Mouse (Mus musculus): ENCODE data around the gene 4933427I04Rik. TPM values are rescaled to one million over a fixed set of nuclear protein-coding genes. Genes with fewer than 3 reads are reported as not detected.

Gene 4933427I04Rik
- 0.17 TPM in 1 of 2 replicates, not detected in the other for polyA plus RNA-seq (2015; fragmentation: Nextera tagmentation; extraction: Ambion mirVana)

DNA sequence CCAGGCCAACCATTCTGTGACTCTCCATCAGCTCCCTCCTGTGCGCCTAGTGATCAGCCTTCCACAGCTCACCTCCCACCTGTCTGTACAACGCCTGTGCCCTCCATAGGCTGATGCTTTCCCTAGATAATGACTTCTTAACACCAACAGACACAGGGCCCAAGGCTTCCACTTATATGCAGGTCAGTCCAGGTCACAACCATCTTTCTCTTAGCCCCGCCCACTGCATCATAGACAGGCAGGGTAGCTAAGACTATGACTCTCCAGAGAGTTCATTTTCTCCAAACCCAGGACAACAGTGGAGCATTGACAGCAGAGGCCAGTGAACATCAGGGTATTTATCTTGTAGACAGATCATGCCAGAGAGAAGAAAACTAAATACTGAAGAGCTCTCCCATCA is at the start of gene 4933427I04Rik:
Gene 4933427I04Rik, plus strand, starts transcription at position 301 of the 400 bp plus-strand sequence.
- Histone ChIP-seq H3K27ac (no peak within 1 kb of the TSS), H3K9ac (no peak within 1 kb of the TSS), H3K4me1 (no peaks in the 10 kb centered on the region), H3K9me3 (replicated peaks) (no peaks in the 10 kb centered on the region), H3K27me3 (no peaks in the 10 kb centered on the region), H3K4me3 (replicated peaks) (no peak within 1 kb of the TSS), H3K4me2 (no peak within 1 kb of the TSS), H3K36me3 (no peaks in the 10 kb centered on the region)
- no peak for ATAC-seq (replicated peaks; ENCODE audit: low FRiP score)
- WGBS: 88% methylated on average over 3 of the region's 3 CpGs

DNA sequence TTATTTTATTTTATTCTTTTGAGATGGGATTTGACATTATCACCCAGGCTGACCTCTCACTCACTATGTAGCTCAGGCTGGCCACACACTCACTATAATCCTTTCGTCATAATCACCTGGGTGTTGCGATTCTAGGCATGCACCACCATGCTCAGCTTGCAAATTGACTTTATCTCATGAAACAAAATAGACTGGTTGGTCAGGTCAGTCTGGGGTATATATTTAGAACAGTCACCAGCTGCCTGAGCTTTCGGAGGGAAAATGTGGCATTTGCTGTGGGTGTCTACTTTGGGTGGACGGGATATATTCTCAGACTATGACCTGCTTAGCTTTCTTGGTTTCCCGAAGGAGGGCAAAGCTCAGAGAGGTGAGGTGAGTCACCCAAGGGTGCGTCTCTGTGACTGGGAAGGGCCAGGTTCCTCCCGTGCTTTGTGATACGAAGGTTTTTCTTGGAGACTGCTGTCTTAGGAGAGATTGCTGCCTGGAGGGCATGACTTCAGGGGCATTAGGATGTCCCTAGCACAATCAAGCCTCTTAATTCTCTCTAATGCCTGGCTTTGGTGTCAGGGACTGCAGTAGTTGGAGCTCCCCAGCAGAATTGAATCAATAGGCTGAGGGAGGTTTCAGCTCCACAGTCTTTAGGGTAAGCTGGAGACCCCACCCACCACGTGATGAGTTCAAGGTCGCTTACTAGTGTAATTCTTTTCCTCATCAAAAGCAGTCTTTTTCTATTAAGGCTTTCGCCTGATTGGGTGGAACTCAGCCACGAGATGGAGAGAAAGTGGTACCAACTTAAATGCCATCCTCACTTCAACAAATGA is 48.8 kb upstream of the 4933427I04Rik start:
- WGBS: 84% methylated on average over 12 of the region's 12 CpGs
- no peak overlapping the region for H3K4me3 ChIP-seq (replicated peaks)
- no peaks in the 10 kb centered on the region for H3K27me3 ChIP-seq
- peaks cover 9% of the 10 kb centered on the region for H3K4me1 ChIP-seq
- no peak for ATAC-seq (replicated peaks; ENCODE audit: low FRiP score)
- no peak overlapping the region for H3K9ac ChIP-seq
- no peak overlapping the region for H3K27ac ChIP-seq
- H3K9me3 ChIP-seq (replicated peaks): no peaks in the 10 kb centered on the region
- H3K4me2 ChIP-seq: no peak overlapping the region
- H3K36me3 ChIP-seq: no peaks in the 10 kb centered on the region

DNA sequence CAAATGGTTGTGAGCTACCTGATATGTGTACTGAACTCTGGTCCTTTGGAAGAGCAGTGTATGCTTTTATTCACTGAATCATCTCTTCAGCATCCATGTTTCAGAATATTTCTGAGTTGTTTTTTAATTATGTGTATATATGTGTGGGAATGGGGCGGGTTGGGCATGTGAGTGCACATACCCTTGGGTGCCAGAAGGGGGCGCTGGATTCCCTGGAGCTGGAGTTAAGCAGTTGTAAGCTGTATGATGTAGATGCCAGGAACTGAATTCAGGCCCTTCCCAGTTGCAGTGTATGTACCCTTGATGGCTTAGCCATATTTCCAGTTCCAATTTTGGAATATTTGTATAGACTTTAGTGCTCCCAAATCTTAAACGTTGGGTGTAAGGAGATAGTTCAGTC is 47.0 kb upstream of the 4933427I04Rik start:
- Histone ChIP-seq H3K4me3 (replicated peaks) (no peak overlapping the region), H3K27me3 (no peaks in the 10 kb centered on the region), H3K27ac (no peak overlapping the region), H3K4me1 (peaks cover 9% of the 10 kb centered on the region), H3K9ac (no peak overlapping the region), H3K36me3 (no peaks in the 10 kb centered on the region), H3K4me2 (no peak overlapping the region), H3K9me3 (replicated peaks) (no peaks in the 10 kb centered on the region)
- WGBS: 79% methylated on average over 3 of the region's 3 CpGs
- ATAC-seq (replicated peaks; ENCODE audit: low FRiP score): no peak

- Histone ChIP-seq H3K4me1 (peaks cover 9% of the 10 kb centered on the region), H3K9ac (no peak overlapping the region), H3K27ac (peak overlapping the region; percentile 14), H3K4me3 (replicated peaks) (no peak overlapping the region), H3K9me3 (replicated peaks) (no peaks in the 10 kb centered on the region), H3K4me2 (0 out of 2 replicates have a peak overlapping the region, but pooled peaks have one; percentile 2), H3K36me3 (no peaks in the 10 kb centered on the region), H3K27me3 (no peaks in the 10 kb centered on the region)
- 30% methylated on average over 7 of the region's 7 CpGs for WGBS
- peak; percentile 89 for ATAC-seq (replicated peaks; ENCODE audit: low FRiP score)
These were observed 45.4 kb upstream of the 4933427I04Rik start for GRCm38 (mm10) chr4:123814030-123814501.

GRCm38 (mm10) chr4:123819093-123819610 is 40.3 kb upstream of the 4933427I04Rik start:
- ATAC-seq (replicated peaks; ENCODE audit: low FRiP score): no peak
- 50% methylated on average over 4 of the region's 4 CpGs for WGBS
- Histone ChIP-seq H3K36me3 (no peaks in the 10 kb centered on the region), H3K4me1 (peaks cover 8% of the 10 kb centered on the region), H3K27me3 (no peaks in the 10 kb centered on the region), H3K4me3 (replicated peaks) (no peak overlapping the region), H3K9me3 (replicated peaks) (no peaks in the 10 kb centered on the region), H3K4me2 (no peak overlapping the region), H3K9ac (no peak overlapping the region), H3K27ac (no peak overlapping the region)

DNA sequence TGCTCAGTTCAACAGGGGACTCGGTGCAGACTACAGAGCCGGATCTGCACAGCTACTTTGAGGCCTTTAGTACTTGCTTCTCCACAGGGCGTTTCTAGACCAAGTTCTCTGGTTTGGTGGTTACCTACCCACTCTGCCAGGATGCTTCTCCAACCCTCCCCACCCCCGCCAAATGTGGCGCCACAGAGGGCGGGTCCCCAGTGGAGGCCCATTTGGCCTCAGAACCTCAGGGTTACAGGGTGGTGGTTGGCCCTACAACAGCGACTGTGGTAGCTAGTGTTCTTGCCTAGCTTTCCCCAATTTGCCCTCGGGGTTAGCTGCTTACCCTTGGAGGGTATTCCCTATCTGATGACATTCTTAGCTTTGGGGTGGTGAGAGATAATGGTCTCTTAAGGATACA is 17.4 kb upstream of the 4933427I04Rik start:
- H3K4me3 ChIP-seq (replicated peaks): no peak overlapping the region
- H3K4me2 ChIP-seq: no peak overlapping the region
- H3K27ac ChIP-seq: no peak overlapping the region
- no peaks in the 10 kb centered on the region for H3K36me3 ChIP-seq
- no peaks in the 10 kb centered on the region for H3K9me3 ChIP-seq (replicated peaks)
- no peaks in the 10 kb centered on the region for H3K27me3 ChIP-seq
- H3K4me1 ChIP-seq: no peaks in the 10 kb centered on the region
- H3K9ac ChIP-seq: no peak overlapping the region
- ATAC-seq (replicated peaks; ENCODE audit: low FRiP score): no peak
- WGBS: 86% methylated on average over 8 of the region's 8 CpGs

GRCm38 (mm10) chr4:123856888-123857287 is 2.6 kb upstream of the 4933427I04Rik start:
- no peaks in the 10 kb centered on the region for H3K4me1 ChIP-seq
- H3K9me3 ChIP-seq (replicated peaks): 0 out of 2 replicates have a peak, but pooled peaks cover 2% of the 10 kb centered on the region
- H3K4me3 ChIP-seq (replicated peaks): no peak overlapping the region
- ATAC-seq (replicated peaks; ENCODE audit: low FRiP score): no peak
- H3K4me2 ChIP-seq: no peak overlapping the region
- no peak overlapping the region for H3K9ac ChIP-seq
- no peaks in the 10 kb centered on the region for H3K27me3 ChIP-seq
- no peaks in the 10 kb centered on the region for H3K36me3 ChIP-seq
- no peak overlapping the region for H3K27ac ChIP-seq
- WGBS: 76% methylated on average over 4 of the region's 4 CpGs

DNA sequence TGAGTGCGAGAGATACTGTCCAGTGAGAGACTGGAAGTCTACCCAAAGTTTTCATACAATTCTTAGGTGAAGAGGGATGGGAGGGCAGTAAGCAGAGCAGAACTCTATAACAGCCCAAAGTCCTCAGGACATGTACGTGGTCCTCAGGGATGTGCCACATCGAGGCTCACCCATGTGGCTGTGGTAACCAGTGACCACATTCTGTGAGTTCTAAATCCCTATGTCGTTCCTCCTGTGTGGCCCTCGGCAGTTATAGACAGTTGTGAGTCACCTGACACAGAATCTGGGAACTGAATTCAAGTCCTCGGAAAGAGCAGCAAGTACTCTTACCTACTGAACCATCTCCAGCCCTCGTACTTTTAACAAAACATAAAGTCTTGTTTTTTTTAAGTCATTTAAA is 1.4 kb upstream of the 4933427I04Rik start:
- H3K4me1 ChIP-seq: no peaks in the 10 kb centered on the region
- no peak overlapping the region for H3K9ac ChIP-seq
- H3K27me3 ChIP-seq: no peaks in the 10 kb centered on the region
- H3K4me2 ChIP-seq: no peak overlapping the region
- H3K9me3 ChIP-seq (replicated peaks): no peaks in the 10 kb centered on the region
- no peak for ATAC-seq (replicated peaks; ENCODE audit: low FRiP score)
- no peak overlapping the region for H3K27ac ChIP-seq
- no peaks in the 10 kb centered on the region for H3K36me3 ChIP-seq
- no peak overlapping the region for H3K4me3 ChIP-seq (replicated peaks)
- 87% methylated on average over 7 of the region's 7 CpGs for WGBS

GRCm38 (mm10) chr4:123859803-123860202 is 324 bp downstream of the 4933427I04Rik start:
- H3K27ac ChIP-seq: no peak overlapping the region
- ATAC-seq (replicated peaks; ENCODE audit: low FRiP score): no peak
- H3K27me3 ChIP-seq: no peaks in the 10 kb centered on the region
- H3K4me1 ChIP-seq: no peaks in the 10 kb centered on the region
- 52% methylated on average over 2 of the region's 2 CpGs for WGBS
- no peaks in the 10 kb centered on the region for H3K36me3 ChIP-seq
- H3K4me3 ChIP-seq (replicated peaks): no peak overlapping the region
- no peaks in the 10 kb centered on the region for H3K9me3 ChIP-seq (replicated peaks)
- no peak overlapping the region for H3K4me2 ChIP-seq
- no peak overlapping the region for H3K9ac ChIP-seq

DNA sequence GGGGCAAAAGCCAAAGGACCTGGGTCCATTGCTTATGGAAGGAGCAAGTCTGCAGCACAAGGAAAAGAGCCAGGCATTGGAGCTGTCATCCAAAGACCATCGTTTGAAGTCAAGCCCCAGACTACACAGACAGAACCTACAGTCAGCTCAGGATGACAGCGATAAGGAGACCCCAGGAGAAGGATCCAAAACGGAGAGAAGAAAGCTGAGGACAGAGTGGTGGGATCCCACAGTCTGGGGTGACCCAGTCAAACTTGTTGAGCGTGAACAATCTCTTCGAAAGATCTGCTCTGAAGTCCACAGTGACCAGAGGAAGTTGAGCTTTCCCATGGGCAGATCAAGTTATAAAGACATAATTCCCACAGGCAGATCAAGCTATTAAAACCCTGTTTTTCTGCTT is 1.1 kb downstream of the 4933427I04Rik start:
- H3K27me3 ChIP-seq: no peaks in the 10 kb centered on the region
- H3K9me3 ChIP-seq (replicated peaks): no peaks in the 10 kb centered on the region
- 83% methylated on average over 5 of the region's 5 CpGs for WGBS
- no peak overlapping the region for H3K9ac ChIP-seq
- no peak for ATAC-seq (replicated peaks; ENCODE audit: low FRiP score)
- no peak overlapping the region for H3K27ac ChIP-seq
- no peaks in the 10 kb centered on the region for H3K4me1 ChIP-seq
- H3K4me2 ChIP-seq: no peak overlapping the region
- H3K36me3 ChIP-seq: no peaks in the 10 kb centered on the region
- no peak overlapping the region for H3K4me3 ChIP-seq (replicated peaks)

- H3K9ac ChIP-seq: no peak overlapping the region
- H3K9me3 ChIP-seq (replicated peaks): no peaks in the 10 kb centered on the region
- H3K4me2 ChIP-seq: no peak overlapping the region
- H3K27me3 ChIP-seq: no peaks in the 10 kb centered on the region
- H3K36me3 ChIP-seq: no peaks in the 10 kb centered on the region
- no peaks in the 10 kb centered on the region for H3K4me1 ChIP-seq
- no peak overlapping the region for H3K27ac ChIP-seq
- ATAC-seq (replicated peaks; ENCODE audit: low FRiP score): no peak
- no peak overlapping the region for H3K4me3 ChIP-seq (replicated peaks)
- WGBS: 87% methylated on average over 5 of the region's 5 CpGs
These were observed 34.2 kb downstream of the 4933427I04Rik start for GRCm38 (mm10) chr4:123893726-123894125.

DNA sequence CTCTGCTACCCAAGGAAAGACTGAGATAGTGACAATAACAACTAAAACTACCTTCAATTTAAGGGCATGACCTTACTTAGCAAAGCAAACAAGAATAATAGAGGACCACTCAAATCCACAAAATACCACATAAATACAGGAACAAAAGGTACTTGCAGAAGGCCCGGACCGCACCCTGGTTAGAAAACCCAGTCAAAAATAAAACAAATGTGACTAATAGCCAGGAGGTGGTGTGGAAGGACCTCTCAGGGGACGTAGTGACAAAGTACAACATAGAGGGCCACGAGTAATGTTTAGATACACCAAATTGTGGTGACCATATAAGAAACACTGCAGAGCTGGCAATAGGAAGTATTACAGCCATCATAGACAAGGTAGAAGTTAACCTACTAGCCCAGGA is 34.8 kb downstream of the 4933427I04Rik start:
- no peak for ATAC-seq (replicated peaks; ENCODE audit: low FRiP score)
- H3K27me3 ChIP-seq: no peaks in the 10 kb centered on the region
- no peak overlapping the region for H3K4me3 ChIP-seq (replicated peaks)
- H3K4me1 ChIP-seq: no peaks in the 10 kb centered on the region
- H3K27ac ChIP-seq: no peak overlapping the region
- H3K9me3 ChIP-seq (replicated peaks): no peaks in the 10 kb centered on the region
- 85% methylated on average over 4 of the region's 4 CpGs for WGBS
- H3K36me3 ChIP-seq: no peaks in the 10 kb centered on the region
- no peak overlapping the region for H3K9ac ChIP-seq
- no peak overlapping the region for H3K4me2 ChIP-seq

Data from kidney, embryonic 15.5 days (tissue).